Mouse (Mus musculus) myocyte (in vitro differentiated cells): Measurements from ENCODE around the gene Gpx6. TPM values are rescaled to one million over a fixed set of nuclear protein-coding genes. Genes with fewer than 3 reads are reported as not detected.
A peak's percentile ranks its signal among the peaks of the same experiment; 100 is the strongest.

Experiments used
- H3K27me3 ChIP-seq: one replicate; pipeline ENCODE4 v1.6.1; 2011; ENCODE audit not compliant: control insufficient read depth, insufficient read depth, insufficient read length
- H3K36me3 ChIP-seq: one replicate; pipeline ENCODE4 v1.6.1; 2011; ENCODE audit not compliant: control insufficient read depth, insufficient read depth
- H3K4me2 ChIP-seq: one replicate; pipeline ENCODE4 v1.6.1; 2011; ENCODE audit warnings: low read depth, control low read depth
- H3K4me3 ChIP-seq: one replicate; pipeline ENCODE4 v1.5.1; 2011; ENCODE audit warnings: mild to moderate bottlenecking, control low read depth, moderate library complexity
- H3K79me2 ChIP-seq: one replicate; pipeline ENCODE4 v1.6.1; 2011; ENCODE audit not compliant: control insufficient read depth, insufficient read depth
- H3ac ChIP-seq: one replicate; pipeline ENCODE4 v1.6.1; 2011; ENCODE audit not compliant: control insufficient read depth, insufficient read length
- CEBPB ChIP-seq: IDR thresholded peaks from 2 replicates; pipeline ENCODE4 v1.6.1; 2011; ENCODE audit warnings: mild to moderate bottlenecking, moderate library complexity; ENCODE audit not compliant: poor library complexity, insufficient read depth, severe bottlenecking
- E2F4 ChIP-seq: IDR thresholded peaks from one replicate; pipeline ENCODE4 v1.6.1; 2011; ENCODE audit warnings: mild to moderate bottlenecking, control low read depth, moderate library complexity; ENCODE audit not compliant: insufficient read depth
- MAX ChIP-seq: IDR thresholded peaks from one replicate; pipeline ENCODE4 v1.6.1; 2011; ENCODE audit warnings: low read depth, mild to moderate bottlenecking, control low read depth
- MYOD1 ChIP-seq, 3 experiments: IDR thresholded peaks; one replicate each; pipeline ENCODE4 v1.6.1; 2011; ENCODE audit warnings: control low read depth in 2 of 3, low read depth in 2 of 3, mild to moderate bottlenecking in 2 of 3, moderate library complexity in 1 of 3; ENCODE audit not compliant: insufficient read length in 2 of 3, control insufficient read depth in 1 of 3
- MYOG ChIP-seq, 3 experiments: IDR thresholded peaks; one replicate each; pipeline ENCODE4 v1.6.1; 2011; ENCODE audit warnings: control low read depth in 2 of 3, low read depth in 2 of 3, mild to moderate bottlenecking in 2 of 3; ENCODE audit not compliant: insufficient read length in 2 of 3, control insufficient read depth in 1 of 3, insufficient read depth in 1 of 3
- POLR2A ChIP-seq: IDR thresholded peaks from one replicate; pipeline ENCODE4 v1.6.1; 2011; ENCODE audit warnings: low read depth, mild to moderate bottlenecking, control low read depth, moderate library complexity; ENCODE audit not compliant: insufficient read length
- POLR2AphosphoS2 ChIP-seq: IDR thresholded peaks from one replicate; pipeline ENCODE4 v1.6.1; 2011; ENCODE audit warnings: low read depth, control low read depth; ENCODE audit not compliant: insufficient read length
- REST ChIP-seq: IDR thresholded peaks from one replicate; pipeline ENCODE4 v1.6.1; 2011; ENCODE audit warnings: mild to moderate bottlenecking, control low read depth, moderate library complexity; ENCODE audit not compliant: insufficient read depth, insufficient read length
- SRF ChIP-seq: IDR thresholded peaks from one replicate; pipeline ENCODE4 v1.6.1; 2011; ENCODE audit warnings: low read depth; ENCODE audit not compliant: control insufficient read depth, insufficient read length
- TCF12 ChIP-seq: IDR thresholded peaks from one replicate; pipeline ENCODE4 v1.6.1; 2011; ENCODE audit warnings: mild to moderate bottlenecking, control low read depth; ENCODE audit not compliant: poor library complexity, insufficient read depth, severe bottlenecking
- TCF3 ChIP-seq: IDR thresholded peaks from one replicate; pipeline ENCODE4 v1.6.1; 2011; ENCODE audit warnings: low read depth, control low read depth; ENCODE audit not compliant: insufficient read length
- USF1 ChIP-seq: IDR thresholded peaks from one replicate; pipeline ENCODE4 v1.6.1; 2011; ENCODE audit warnings: low read depth, mild to moderate bottlenecking, control low read depth, moderate library complexity
- polyA plus RNA-seq: library from polyadenylated mRNA; unstranded; fragments of >200 nt; fragmentation: generic; extraction: Trizol; gene quantifications from one replicate; pipeline ENCODE4 v1.2.1, GENCODE M21; 2012; ENCODE audit warnings: missing spikeins

Gpx6 gene
- polyA plus RNA-seq, 1 experiment, result not detected

DNA sequence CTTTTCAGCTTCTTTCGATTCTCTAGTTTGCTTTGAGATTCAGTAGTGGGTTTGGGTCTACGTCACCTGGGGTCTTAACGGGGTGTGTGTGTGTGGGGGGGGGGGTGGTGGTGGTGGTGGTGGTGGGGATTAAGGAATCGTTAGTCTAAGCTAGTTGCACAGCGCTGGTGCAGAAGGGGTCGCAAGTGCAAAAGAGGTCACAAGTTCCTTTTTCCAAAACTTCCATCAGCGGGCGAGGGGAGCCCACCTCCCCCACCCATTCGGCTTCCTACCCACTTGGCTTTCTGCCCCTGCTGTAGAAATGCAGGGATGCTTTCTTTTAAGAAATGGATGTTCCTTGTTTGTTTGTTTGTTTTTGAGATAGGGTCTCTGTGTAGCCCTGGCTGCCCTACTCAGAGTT lies 35.4 kb upstream of the Gpx6 start:
- TF ChIP-seq TCF3, result no peak
- no peak for TF ChIP-seq SRF
- no peak for TF ChIP-seq MYOD1 (IDR thresholded peaks at IDR 0.05; ENCODE audit: control insufficient read depth in 1 of 3, insufficient read length in 2 of 3, low read depth in 2 of 3)
- no peak for TF ChIP-seq TCF12
- TF ChIP-seq E2F4, result no peak
- TF ChIP-seq MAX, result no peak
- no peak for TF ChIP-seq USF1
- TF ChIP-seq POLR2A, result no peak
- TF ChIP-seq MYOG (IDR thresholded peaks at IDR 0.05; ENCODE audit: control insufficient read depth in 1 of 3, insufficient read depth in 1 of 3, insufficient read length in 2 of 3, low read depth in 2 of 3), result no peak
- TF ChIP-seq REST, result no peak
- no peak for TF ChIP-seq POLR2AphosphoS2
- TF ChIP-seq CEBPB, result no peak

DNA sequence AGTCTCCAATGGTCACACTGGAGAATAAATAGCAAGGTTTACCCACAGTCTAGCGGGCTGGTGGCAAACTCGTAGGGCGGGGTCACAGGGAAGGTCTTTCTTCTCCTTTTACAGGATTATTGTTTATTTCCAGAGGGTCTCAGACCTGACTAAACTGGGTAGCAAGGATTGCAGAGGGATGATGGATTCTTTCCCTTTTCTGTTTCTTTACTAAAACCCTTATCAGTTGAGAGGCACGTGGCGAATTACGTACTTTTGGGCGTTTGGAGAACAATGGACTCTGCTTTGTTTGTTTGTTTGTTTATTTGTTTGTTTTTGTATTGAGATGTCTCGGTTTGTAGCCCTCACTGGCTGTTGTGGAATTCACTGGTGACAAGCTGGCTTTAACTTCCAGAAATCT lies 32.8 kb upstream of the Gpx6 start:
- H3ac ChIP-seq, result no peak overlapping the region
- H3K79me2 ChIP-seq, result no peaks in the 10 kb centered on the region
- H3K36me3 ChIP-seq, result no peaks in the 10 kb centered on the region
- no peaks in the 10 kb centered on the region for H3K27me3 ChIP-seq
- TF ChIP-seq SRF (no peak), TCF3 (no peak)
- H3K4me3 ChIP-seq, result peak overlapping the region; percentile 25
- H3K4me2 ChIP-seq, result peak overlapping the region; percentile 93

More for the DNA sequence above, 35.4 kb upstream of the Gpx6 start:
- H3K79me2 ChIP-seq, result no peaks in the 10 kb centered on the region
- no peaks in the 10 kb centered on the region for H3K27me3 ChIP-seq
- H3K36me3 ChIP-seq, result no peaks in the 10 kb centered on the region
- H3ac ChIP-seq, result no peak overlapping the region
- peak overlapping the region; percentile 80 for H3K4me2 ChIP-seq
- H3K4me3 ChIP-seq, result peak overlapping the region; percentile 33

DNA sequence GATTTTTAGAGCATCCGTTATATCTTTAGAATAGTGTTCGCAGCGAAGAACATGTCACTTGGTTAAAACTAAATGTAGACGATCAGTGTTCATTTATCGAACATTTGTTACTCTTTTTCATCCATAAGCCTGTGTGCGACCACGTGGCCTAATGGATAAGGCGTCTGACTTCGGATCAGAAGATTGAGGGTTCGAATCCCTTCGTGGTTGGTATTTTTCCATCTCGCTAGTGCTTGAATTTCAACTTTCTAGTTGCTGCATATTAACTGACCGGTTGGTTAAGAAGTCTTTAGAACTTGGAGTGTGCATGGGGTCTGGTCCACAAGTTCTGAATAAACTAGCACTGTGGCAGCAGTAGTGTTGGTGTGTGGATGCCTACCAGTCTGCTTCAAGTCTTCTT lies 32.4 kb upstream of the Gpx6 start:
- Histone ChIP-seq H3K4me3 (peak overlapping the region; percentile 25), H3K79me2 (no peaks in the 10 kb centered on the region), H3K27me3 (no peaks in the 10 kb centered on the region)

DNA sequence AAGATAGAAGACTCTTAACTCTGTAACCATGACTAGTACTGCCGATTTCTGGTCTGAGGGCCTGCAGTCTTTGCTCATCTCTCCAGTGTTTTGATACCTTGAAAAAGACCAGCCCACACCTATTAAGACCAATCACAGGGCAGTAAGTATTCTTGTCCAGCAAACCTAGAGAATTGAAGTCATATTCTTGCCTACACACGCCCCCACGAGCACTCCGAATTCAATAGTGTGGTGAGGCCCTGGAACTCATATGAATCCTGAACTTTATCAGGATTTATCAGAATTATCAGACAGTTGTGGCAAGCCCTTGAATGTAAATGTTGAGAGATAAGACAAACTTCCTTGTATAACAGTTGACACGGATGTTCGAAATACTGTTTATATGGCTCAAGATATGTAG lies 19.3 kb upstream of the Gpx6 start, which contains the start of gene Gpx5:
Gene Gpx5 (minus strand): TSS at position 101 of the 400 bp plus-strand sequence.
- no peak within 1 kb of the TSS for H3K4me3 ChIP-seq
- H3K79me2 ChIP-seq, result no peaks in the 10 kb centered on the region
- no peaks in the 10 kb centered on the region for H3K27me3 ChIP-seq
- H3K36me3 ChIP-seq, result no peaks in the 10 kb centered on the region
- TF ChIP-seq MYOG (IDR thresholded peaks at IDR 0.05; ENCODE audit: control insufficient read depth in 1 of 3, insufficient read depth in 1 of 3, insufficient read length in 2 of 3, low read depth in 2 of 3) (no peak), USF1 (no peak), SRF (no peak), E2F4 (no peak), REST (no peak), POLR2A (no peak), MYOD1 (IDR thresholded peaks at IDR 0.05; ENCODE audit: control insufficient read depth in 1 of 3, insufficient read length in 2 of 3, low read depth in 2 of 3) (no peak), TCF3 (no peak)
- no peak within 1 kb of the TSS for H3K4me2 ChIP-seq
- no peak within 1 kb of the TSS for H3ac ChIP-seq

More for the DNA sequence above, 32.4 kb upstream of the Gpx6 start:
- Histone ChIP-seq H3K36me3 (no peaks in the 10 kb centered on the region), H3K4me2 (peak overlapping the region; percentile 93), H3ac (no peak overlapping the region)
- TF ChIP-seq SRF (no peak), CEBPB (no peak), TCF3 (no peak), MYOG (IDR thresholded peaks at IDR 0.05; ENCODE audit: control insufficient read depth in 1 of 3, insufficient read depth in 1 of 3, insufficient read length in 2 of 3, low read depth in 2 of 3) (no peak), REST (no peak), E2F4 (no peak), POLR2AphosphoS2 (no peak), POLR2A (no peak), MAX (peak; percentile 7), USF1 (peak; percentile 93), MYOD1 (IDR thresholded peaks at IDR 0.05; ENCODE audit: control insufficient read depth in 1 of 3, insufficient read length in 2 of 3, low read depth in 2 of 3) (no peak), TCF12 (no peak)

DNA sequence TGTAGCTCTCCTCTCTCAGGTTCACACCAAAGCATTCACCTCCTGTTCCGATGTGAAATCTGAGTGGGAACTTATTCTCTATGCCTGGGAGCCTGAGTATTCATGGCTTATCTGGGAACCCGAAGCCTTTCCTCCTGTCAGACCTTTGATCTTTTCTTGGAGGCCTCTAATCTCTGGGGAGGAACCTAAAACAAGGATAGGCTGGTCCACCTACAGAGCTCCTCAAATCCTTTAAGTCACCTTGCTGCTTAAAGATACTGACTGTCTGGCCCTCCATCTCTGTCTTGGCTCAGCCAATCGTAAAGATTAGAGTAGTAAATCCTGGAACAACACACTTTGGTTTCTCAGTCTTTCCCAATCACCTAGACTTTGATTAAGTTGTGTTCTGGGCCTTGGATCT lies 13.4 kb upstream of the Gpx6 start:
- H3K79me2 ChIP-seq, result no peaks in the 10 kb centered on the region
- no peaks in the 10 kb centered on the region for H3K36me3 ChIP-seq
- no peak overlapping the region for H3K4me2 ChIP-seq
- H3K4me3 ChIP-seq, result no peak overlapping the region
- H3ac ChIP-seq, result no peak overlapping the region
- H3K27me3 ChIP-seq, result no peaks in the 10 kb centered on the region
- no peak for TF ChIP-seq REST
- no peak for TF ChIP-seq POLR2A
- no peak for TF ChIP-seq MYOD1 (IDR thresholded peaks at IDR 0.05; ENCODE audit: control insufficient read depth in 1 of 3, insufficient read length in 2 of 3, low read depth in 2 of 3)
- TF ChIP-seq MYOG (IDR thresholded peaks at IDR 0.05; ENCODE audit: control insufficient read depth in 1 of 3, insufficient read depth in 1 of 3, insufficient read length in 2 of 3, low read depth in 2 of 3), result no peak
- no peak for TF ChIP-seq E2F4
- no peak for TF ChIP-seq TCF3
- no peak for TF ChIP-seq POLR2AphosphoS2
- TF ChIP-seq TCF12, result no peak
- no peak for TF ChIP-seq SRF
- TF ChIP-seq CEBPB, result no peak
- no peak for TF ChIP-seq USF1
- TF ChIP-seq MAX, result no peak
